Mouse (Mus musculus): ENCODE data around the gene Tpst1.

Tpst1 gene

DNA sequence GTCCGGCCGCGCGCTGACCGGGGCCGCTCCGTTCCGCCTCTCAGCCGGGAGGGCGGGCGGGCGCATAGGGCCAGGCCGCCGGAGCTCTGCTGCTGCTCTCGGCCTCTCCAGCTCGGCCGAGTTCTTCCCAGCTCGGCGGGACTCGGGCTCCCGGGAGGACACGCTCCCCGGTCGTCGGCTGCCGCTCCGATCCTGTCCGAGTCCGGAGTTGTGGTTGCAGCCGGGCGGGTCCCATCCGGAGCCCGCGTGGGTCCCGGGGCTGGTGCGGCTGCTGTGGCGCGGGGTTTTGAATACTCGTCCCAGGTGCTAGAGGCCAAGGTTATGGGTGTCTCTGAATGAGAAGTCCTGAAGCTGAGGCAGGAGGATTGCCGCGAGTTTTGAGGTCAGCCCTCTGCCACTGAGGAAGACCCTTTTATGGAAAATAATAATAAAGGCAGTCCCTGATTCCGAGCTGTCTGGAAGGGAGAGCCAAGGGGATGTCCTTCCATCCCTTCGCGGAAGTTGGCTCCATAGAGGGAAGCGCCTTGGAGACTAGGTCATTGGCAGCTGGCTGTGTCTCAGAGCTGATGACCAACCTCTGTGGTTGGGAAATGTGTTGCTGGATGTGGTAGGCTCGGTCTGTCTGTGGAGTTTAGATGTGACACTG lies 99.0 kb downstream of the Tpst1 start:
- TF ChIP-seq GATA4 (IDR thresholded peaks at IDR 0.05; ENCODE audit: insufficient replicate concordance, low read length), result no peak

DNA sequence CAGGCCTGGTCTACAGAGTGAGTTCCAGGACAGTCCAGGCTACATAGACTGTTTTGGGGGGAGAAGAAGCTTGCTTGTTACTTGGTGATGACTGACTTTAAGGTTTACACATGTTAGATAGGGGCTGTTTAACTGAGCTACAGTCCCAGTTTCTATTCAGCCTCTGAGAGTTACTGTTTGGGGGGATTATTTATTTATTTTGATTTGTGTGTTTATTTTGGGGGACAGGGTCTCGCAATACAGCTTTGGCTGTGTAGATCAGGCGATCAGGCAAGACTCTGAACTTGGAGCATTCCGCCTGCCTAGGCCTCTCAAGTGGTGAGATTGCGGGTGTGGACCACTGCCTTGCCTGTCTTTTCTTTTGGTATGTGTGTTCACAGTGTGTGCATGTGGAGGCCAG lies 99.9 kb downstream of the Tpst1 start:
- TF ChIP-seq GATA4 (IDR thresholded peaks at IDR 0.05; ENCODE audit: insufficient replicate concordance, low read length), result no peak

DNA sequence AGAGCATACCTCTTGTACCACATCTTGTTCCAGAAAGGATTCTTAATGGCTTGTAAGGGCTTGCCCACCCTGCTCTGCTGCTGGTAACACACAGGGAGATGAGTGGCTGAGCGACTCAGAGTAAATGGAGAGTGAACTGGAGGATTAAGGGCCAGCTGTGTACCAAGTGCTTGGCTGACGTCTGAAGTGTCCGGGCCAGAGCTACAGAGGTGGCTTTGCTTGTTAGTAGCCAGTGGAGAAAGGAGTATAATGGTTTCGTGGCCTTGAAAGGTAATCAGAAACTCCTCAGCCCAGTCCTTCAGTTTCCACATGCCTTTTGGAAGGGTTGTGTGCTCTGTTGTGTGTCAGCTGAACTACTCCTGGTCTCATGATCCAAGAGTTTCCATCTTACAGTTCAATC lies 104.7 kb downstream of the Tpst1 start:
- no peak for TF ChIP-seq GATA4 (IDR thresholded peaks at IDR 0.05; ENCODE audit: insufficient replicate concordance, low read length)

- no peak for TF ChIP-seq GATA4 (IDR thresholded peaks at IDR 0.05; ENCODE audit: insufficient replicate concordance, low read length)
These were observed 107.2 kb downstream of the Tpst1 start for GRCm38 (mm10) chr5:130180362-130180761.

DNA sequence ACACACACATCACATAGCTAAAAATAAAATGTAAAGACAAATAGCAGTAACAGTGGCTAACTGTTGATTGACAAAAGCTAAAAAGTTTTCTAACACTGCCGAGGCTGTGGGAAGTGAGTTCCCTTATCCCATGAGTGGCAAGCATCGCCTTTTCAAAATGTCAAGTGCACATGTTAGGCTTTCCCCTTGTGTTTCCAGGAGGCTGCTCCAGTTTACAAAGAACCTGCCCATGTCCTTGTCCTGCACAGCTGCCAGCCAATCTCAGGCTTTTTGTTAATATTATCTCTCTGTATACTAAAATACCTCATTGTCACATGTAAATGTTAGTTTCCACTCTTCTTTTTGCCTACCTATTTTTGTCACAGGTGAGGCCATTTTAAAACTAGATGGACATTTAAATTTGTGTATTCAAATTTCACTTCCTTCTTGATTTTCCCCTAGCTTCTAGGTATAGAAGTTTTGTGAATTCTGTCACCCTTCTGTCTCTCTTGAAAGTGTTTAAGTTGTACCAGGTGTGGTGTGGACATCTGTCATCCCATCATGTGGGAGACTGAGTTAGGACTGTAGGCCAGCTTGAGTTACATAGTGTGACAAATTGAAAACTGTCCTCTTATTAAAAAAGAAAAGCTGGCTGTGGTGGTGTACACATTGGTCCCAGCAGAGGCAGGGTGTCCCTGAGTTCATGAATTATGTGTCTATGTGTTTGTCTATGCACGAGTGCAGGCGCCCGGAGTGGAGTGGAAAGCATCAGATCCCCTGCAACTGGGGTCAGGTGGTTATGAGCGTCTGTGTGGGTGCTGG lies 108.8 kb downstream of the Tpst1 start:
- TF ChIP-seq GATA4 (IDR thresholded peaks at IDR 0.05; ENCODE audit: insufficient replicate concordance, low read length), result no peak

- no peak for TF ChIP-seq GATA4 (IDR thresholded peaks at IDR 0.05; ENCODE audit: insufficient replicate concordance, low read length)
These were observed 109.4 kb downstream of the Tpst1 start for GRCm38 (mm10) chr5:130182541-130182821.

DNA sequence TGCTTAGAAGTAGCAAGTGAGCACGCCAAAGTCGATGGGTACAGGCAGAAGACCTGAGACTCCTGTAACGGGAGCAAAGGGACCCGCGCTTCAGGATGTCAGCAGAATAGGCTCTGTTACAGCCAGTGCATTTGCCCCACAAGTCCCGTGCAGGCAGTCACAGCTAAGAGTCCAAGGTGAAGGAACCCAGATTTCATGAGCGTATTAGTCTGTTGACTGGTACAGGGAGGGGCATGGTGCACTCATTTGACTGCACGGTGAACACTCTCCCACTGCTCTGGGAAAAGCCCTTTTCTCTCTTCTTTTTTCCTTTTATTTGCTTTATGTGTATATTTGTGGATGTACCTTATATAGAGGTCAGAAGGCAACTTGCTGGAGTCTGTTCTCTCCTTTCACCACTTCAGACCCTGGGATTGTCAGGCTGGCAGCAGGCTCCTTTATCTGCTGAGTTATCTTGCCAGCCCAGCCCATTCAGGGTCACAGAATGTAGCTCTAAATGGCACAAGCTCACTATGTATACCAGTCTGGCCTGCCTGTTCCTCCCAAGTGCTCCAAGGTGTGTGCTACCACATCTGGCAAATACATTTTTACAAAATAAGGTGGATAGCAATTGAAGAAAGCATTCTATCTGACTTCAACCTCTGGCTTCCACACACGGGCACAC lies 111.2 kb downstream of the Tpst1 start:
- no peak for TF ChIP-seq GATA4 (IDR thresholded peaks at IDR 0.05; ENCODE audit: insufficient replicate concordance, low read length)

DNA sequence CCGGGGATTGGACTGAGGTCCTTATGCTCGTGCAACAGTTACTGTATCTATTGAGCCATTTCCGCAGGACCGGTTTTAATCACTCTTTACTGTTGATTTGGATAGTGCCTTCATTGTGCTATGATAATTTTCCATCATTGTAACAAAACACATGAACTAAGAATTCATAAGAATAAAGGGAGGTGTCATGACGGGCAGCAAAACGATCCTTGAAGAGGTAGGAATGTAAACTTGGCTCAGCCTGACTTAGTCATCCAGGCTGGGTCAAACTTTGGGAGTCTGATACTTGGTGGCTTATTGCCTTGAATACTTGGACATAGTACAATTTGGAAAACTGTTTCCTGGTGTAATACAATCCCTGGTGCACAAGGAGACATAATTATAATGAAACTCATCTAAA lies 112.2 kb downstream of the Tpst1 start:
- TF ChIP-seq GATA4 (IDR thresholded peaks at IDR 0.05; ENCODE audit: insufficient replicate concordance, low read length), result no peak
